Mouse (Mus musculus) limb, embryonic 15.5 days (tissue): ENCODE results near the gene Apbb2. TPM values are rescaled to one million over a fixed set of nuclear protein-coding genes. Genes with fewer than 3 reads are reported as not detected.
A peak's percentile ranks its signal among the peaks of the same experiment; 100 is the strongest.

ENCODE experiments used
- ATAC-seq: fragments of 200-750 bp; cut with Nextera tagmentation; 2 replicates; pipeline ENCODE4 v1.8.0; 2017; ENCODE audit warnings: low read depth, moderate TSS enrichment; ENCODE audit not compliant: insufficient number of reproducible peaks, low FRiP score, low TSS enrichment
- H3K27ac ChIP-seq: fragments of 300-500 bp; sonication (generic); 2 replicates; pipeline ENCODE4 v1.5.1; 2015; ENCODE audit warnings: moderate library complexity, mild to moderate bottlenecking, inconsistent platforms
- H3K27me3 ChIP-seq: fragments of 300-500 bp; sonication (generic); 2 replicates; pipeline ENCODE4 v1.6.1; 2015; ENCODE audit warnings: inconsistent platforms
- H3K36me3 ChIP-seq: fragments of 300-500 bp; sonication (generic); 2 replicates; pipeline ENCODE4 v1.6.1; 2015; ENCODE audit warnings: inconsistent platforms
- H3K4me1 ChIP-seq: fragments of 300-500 bp; sonication (generic); 2 replicates; pipeline ENCODE4 v1.6.1; 2015; ENCODE audit warnings: inconsistent platforms
- H3K4me2 ChIP-seq: fragments of 300-500 bp; sonication (generic); 2 replicates; pipeline ENCODE4 v1.6.1; 2015; ENCODE audit warnings: mild to moderate bottlenecking, inconsistent platforms
- H3K4me3 ChIP-seq: fragments of 300-500 bp; sonication (generic); 2 replicates; pipeline ENCODE4 v1.5.1; 2015; ENCODE audit warnings: mild to moderate bottlenecking, inconsistent platforms
- H3K9ac ChIP-seq: fragments of 300-500 bp; sonication (generic); 2 replicates; pipeline ENCODE4 v1.6.1; 2015; ENCODE audit warnings: inconsistent platforms
- H3K9me3 ChIP-seq: fragments of 300-500 bp; sonication (generic); 2 replicates; pipeline ENCODE4 v1.6.1; 2016; ENCODE audit warnings: inconsistent platforms
- WGBS: fragments of 180-500 bp; shearing (Covaris S2); methylation state at CpG from one replicate; pipeline ENCODE4 v1.1.7; 2015; 5-methylcytosine and 5-hydroxymethylcytosine counted together
- polyA plus RNA-seq: library from polyadenylated mRNA; unstranded; fragments of >200 nt; fragmentation: Nextera tagmentation; extraction: Ambion mirVana; gene quantifications from 2 replicates; pipeline ENCODE4 v1.2.1, GENCODE M21; 2015

Apbb2 gene
- polyA plus RNA-seq, 1 experiment from 2014 or later, result 43.2 TPM

DNA sequence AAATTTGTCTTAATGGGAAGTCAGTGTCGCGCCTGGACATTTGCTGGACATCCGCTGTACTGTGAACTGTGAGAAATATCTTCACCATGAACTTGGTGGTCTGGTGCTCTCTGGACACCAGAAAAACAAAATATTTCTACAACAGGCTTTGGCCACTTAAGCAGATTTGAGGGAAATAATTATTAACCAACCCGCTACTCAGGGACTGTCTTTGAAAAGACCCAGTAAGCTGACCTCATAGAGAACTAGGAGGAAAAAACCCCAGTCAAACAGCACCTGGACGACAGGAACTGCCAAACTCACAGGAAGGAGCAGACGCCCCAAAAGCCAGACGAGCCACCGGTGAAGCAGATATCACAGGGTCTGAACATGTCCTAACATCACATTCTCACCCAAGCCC is 18.2 kb downstream of the Apbb2 start:
- Histone ChIP-seq H3K9me3 (no peaks in the 10 kb centered on the region), H3K4me1 (peaks cover 31% of the 10 kb centered on the region), H3K9ac (no peak overlapping the region), H3K4me3 (no peak overlapping the region), H3K27ac (no peak overlapping the region), H3K4me2 (no peak overlapping the region), H3K36me3 (0 out of 2 replicates have a peak, but pooled peaks cover 3% of the 10 kb centered on the region), H3K27me3 (no peaks in the 10 kb centered on the region)
- no peak for ATAC-seq
- WGBS, result 75% methylated on average over 8 of the region's 8 CpGs

DNA sequence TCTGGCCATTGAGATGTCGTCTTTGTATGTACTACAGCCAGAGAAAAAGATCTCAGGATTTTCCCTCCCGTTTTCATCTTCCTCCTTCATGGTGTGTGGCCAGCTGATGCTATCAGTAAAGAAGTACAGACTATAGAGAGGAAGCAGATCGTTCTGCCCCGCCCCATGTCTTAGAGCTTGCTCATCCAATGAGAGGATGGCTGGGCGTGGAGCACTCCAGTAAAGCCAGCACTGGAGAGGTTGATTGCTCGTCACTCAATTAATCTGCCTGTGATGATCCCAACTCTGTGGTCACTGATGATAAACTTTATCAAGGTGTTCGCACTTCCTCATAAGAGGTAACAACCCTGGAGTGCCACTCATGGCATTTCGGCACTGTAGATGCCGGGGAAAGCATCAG is 18.7 kb downstream of the Apbb2 start:
- Histone ChIP-seq H3K4me3 (no peak overlapping the region), H3K4me2 (no peak overlapping the region), H3K36me3 (0 out of 2 replicates have a peak, but pooled peaks cover 3% of the 10 kb centered on the region), H3K9ac (no peak overlapping the region), H3K27me3 (no peaks in the 10 kb centered on the region), H3K9me3 (no peaks in the 10 kb centered on the region), H3K4me1 (peaks cover 27% of the 10 kb centered on the region), H3K27ac (no peak overlapping the region)
- no peak for ATAC-seq
- WGBS, result 82% methylated on average over 9 of the region's 9 CpGs

GRCm38 (mm10) chr5:66596296-66596695 is 22.3 kb downstream of the Apbb2 start:
- no peak overlapping the region for H3K4me2 ChIP-seq
- H3K27ac ChIP-seq, result no peak overlapping the region
- 0 out of 2 replicates have a peak, but pooled peaks cover 3% of the 10 kb centered on the region for H3K36me3 ChIP-seq
- H3K9me3 ChIP-seq, result no peaks in the 10 kb centered on the region
- WGBS, result 51% methylated on average over 3 of the region's 3 CpGs
- no peak overlapping the region for H3K4me3 ChIP-seq
- H3K27me3 ChIP-seq, result no peaks in the 10 kb centered on the region
- peaks cover 11% of the 10 kb centered on the region; the same call in 1 of the 2 replicates for H3K4me1 ChIP-seq
- H3K9ac ChIP-seq, result no peak overlapping the region
- no peak for ATAC-seq

DNA sequence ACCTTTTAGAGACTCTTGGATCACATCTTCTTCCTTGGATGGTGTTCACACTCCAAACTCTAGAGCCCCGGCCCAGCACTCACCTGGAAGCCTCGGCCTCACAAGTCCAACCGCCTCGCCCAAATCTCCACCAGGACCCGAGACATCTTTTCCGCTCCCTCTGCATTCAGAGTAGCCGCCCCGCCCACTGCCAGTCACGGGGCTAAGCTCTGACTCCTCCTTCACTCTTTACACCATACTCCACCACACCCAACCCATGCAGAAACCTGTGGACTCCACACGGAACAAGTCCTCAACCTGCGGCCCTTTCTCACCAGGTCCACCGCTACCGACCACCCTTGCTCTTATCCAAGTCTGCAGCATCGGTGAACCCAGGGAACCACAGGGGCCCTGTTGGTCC is 23.7 kb downstream of the Apbb2 start:
- H3K9me3 ChIP-seq, result no peaks in the 10 kb centered on the region
- H3K4me1 ChIP-seq, result peaks cover 11% of the 10 kb centered on the region; the same call in 1 of the 2 replicates
- H3K4me3 ChIP-seq, result no peak overlapping the region
- no peak overlapping the region for H3K9ac ChIP-seq
- H3K27me3 ChIP-seq, result no peaks in the 10 kb centered on the region
- H3K36me3 ChIP-seq, result 0 out of 2 replicates have a peak, but pooled peaks cover 3% of the 10 kb centered on the region
- H3K4me2 ChIP-seq, result no peak overlapping the region
- 87% methylated on average over 14 of the region's 14 CpGs for WGBS
- peak; percentile 40; the same call in 1 of the 2 replicates for ATAC-seq
- no peak overlapping the region for H3K27ac ChIP-seq

- H3K4me1 ChIP-seq, result peaks cover 20% of the 10 kb centered on the region
- WGBS, result 48% methylated on average over 6 of the region's 6 CpGs
- H3K9ac ChIP-seq, result no peak overlapping the region
- H3K27ac ChIP-seq, result no peak overlapping the region
- 0 out of 2 replicates have a peak, but pooled peaks cover 2% of the 10 kb centered on the region for H3K36me3 ChIP-seq
- H3K4me3 ChIP-seq, result no peak overlapping the region
- no peak overlapping the region for H3K4me2 ChIP-seq
- H3K27me3 ChIP-seq, result no peaks in the 10 kb centered on the region
- no peaks in the 10 kb centered on the region for H3K9me3 ChIP-seq
- ATAC-seq, result no peak
These were observed 32.3 kb downstream of the Apbb2 start for GRCm38 (mm10) chr5:66586236-66586745.

DNA sequence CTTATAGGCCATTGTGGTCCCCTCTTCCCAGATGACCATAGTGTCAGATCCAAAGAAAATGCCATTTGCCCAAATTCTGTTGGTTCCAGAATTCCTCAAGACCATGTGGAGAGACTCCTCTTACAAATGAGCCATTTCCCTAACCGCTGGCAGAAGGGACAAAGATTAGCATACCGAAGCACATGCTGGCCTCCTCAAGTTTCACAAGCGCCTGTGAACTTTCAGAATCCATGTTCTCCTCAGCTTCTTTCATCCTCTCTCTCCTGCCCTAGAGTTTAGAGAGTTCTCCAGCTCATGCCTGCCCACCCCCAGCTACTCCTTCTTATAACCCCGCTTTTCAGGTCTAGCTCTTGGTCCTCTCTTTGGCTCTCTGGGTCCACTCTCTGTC is 35.6 kb downstream of the Apbb2 start:
- Histone ChIP-seq H3K4me2 (no peak overlapping the region), H3K27ac (no peak overlapping the region; the same call in 1 of the 2 replicates), H3K27me3 (no peaks in the 10 kb centered on the region), H3K36me3 (no peaks in the 10 kb centered on the region), H3K4me1 (peaks cover 26% of the 10 kb centered on the region), H3K9me3 (no peaks in the 10 kb centered on the region), H3K4me3 (no peak overlapping the region), H3K9ac (no peak overlapping the region)
- no peak for ATAC-seq
- 36% methylated on average over 4 of the region's 4 CpGs for WGBS

- Histone ChIP-seq H3K4me1 (peaks cover 26% of the 10 kb centered on the region), H3K27me3 (no peaks in the 10 kb centered on the region), H3K4me2 (no peak overlapping the region), H3K27ac (no peak overlapping the region), H3K9me3 (no peaks in the 10 kb centered on the region), H3K9ac (no peak overlapping the region), H3K36me3 (no peaks in the 10 kb centered on the region), H3K4me3 (no peak overlapping the region)
- WGBS, result 61% methylated on average over 17 of the region's 17 CpGs
- no peak for ATAC-seq
These were observed 36.1 kb downstream of the Apbb2 start for GRCm38 (mm10) chr5:66582281-66583018.

- Histone ChIP-seq H3K27ac (no peak overlapping the region; the same call in 1 of the 2 replicates), H3K4me2 (no peak overlapping the region), H3K4me1 (peaks cover 22% of the 10 kb centered on the region), H3K9me3 (no peaks in the 10 kb centered on the region), H3K9ac (no peak overlapping the region), H3K4me3 (no peak overlapping the region), H3K27me3 (no peaks in the 10 kb centered on the region), H3K36me3 (no peaks in the 10 kb centered on the region)
- no peak for ATAC-seq
- 52% methylated on average over 4 of the region's 4 CpGs for WGBS
These were observed 39.5 kb downstream of the Apbb2 start for GRCm38 (mm10) chr5:66579066-66579465.

DNA sequence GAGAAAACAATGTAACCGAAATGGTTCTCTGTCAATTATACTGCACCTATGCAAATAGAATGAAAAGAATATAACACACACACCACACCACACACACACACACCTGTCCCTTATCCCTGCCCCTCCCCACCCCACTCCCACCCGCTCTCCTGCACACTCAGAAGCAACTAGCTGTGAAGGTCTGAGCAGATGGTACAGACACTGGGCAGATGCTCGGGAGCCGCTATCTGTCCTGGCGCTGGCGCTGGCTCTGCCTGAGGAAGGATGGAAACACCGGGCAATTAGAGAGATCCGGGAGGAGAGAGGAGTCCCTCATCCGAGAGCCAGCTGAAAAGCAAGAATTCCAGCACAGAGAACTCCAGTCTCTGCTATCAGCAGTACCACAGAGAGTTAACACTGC is 42.3 kb downstream of the Apbb2 start:
- H3K4me2 ChIP-seq, result no peak overlapping the region
- H3K27me3 ChIP-seq, result no peaks in the 10 kb centered on the region
- H3K4me3 ChIP-seq, result no peak overlapping the region
- no peaks in the 10 kb centered on the region for H3K36me3 ChIP-seq
- H3K9ac ChIP-seq, result no peak overlapping the region
- H3K4me1 ChIP-seq, result peaks cover 13% of the 10 kb centered on the region
- no peak overlapping the region for H3K27ac ChIP-seq
- no peak for ATAC-seq
- H3K9me3 ChIP-seq, result no peaks in the 10 kb centered on the region
- 67% methylated on average over 9 of the region's 9 CpGs for WGBS

- Histone ChIP-seq H3K9me3 (no peaks in the 10 kb centered on the region), H3K4me1 (peaks cover 13% of the 10 kb centered on the region), H3K4me2 (no peak overlapping the region), H3K36me3 (no peaks in the 10 kb centered on the region), H3K27me3 (no peaks in the 10 kb centered on the region), H3K4me3 (no peak overlapping the region), H3K27ac (no peak overlapping the region), H3K9ac (no peak overlapping the region)
- 76% methylated on average over 13 of the region's 13 CpGs for WGBS
- ATAC-seq, result no peak
These were observed 43.4 kb downstream of the Apbb2 start for GRCm38 (mm10) chr5:66575148-66575547.

DNA sequence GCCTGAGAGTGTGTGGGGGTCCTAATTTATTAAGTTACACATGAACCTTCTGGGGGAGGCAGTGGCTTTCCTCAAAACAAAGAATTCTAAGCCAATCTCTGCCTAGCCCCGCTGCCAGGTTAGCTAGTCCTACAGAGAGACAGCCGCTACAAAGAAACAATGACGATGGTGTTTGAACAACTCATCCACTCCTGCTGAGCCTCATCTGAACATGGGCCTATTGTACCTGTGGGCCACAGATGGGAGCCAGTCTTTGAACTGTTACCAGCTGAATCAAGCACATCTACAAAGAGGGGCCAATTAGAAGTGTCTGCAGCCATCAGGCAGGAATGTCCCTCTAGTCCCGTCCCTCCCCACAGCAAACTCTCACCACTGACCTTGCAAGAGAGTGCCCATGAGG is 45.3 kb downstream of the Apbb2 start:
- Histone ChIP-seq H3K27ac (no peak overlapping the region), H3K9ac (no peak overlapping the region), H3K9me3 (no peaks in the 10 kb centered on the region), H3K27me3 (no peaks in the 10 kb centered on the region), H3K36me3 (no peaks in the 10 kb centered on the region), H3K4me2 (no peak overlapping the region), H3K4me3 (no peak overlapping the region), H3K4me1 (peaks cover 16% of the 10 kb centered on the region; the same call in 1 of the 2 replicates)
- 65% methylated on average over 4 of the region's 4 CpGs for WGBS
- ATAC-seq, result no peak

GRCm38 (mm10) chr5:66572086-66572855 is 46.3 kb downstream of the Apbb2 start:
- no peak for ATAC-seq
- no peaks in the 10 kb centered on the region for H3K27me3 ChIP-seq
- H3K9ac ChIP-seq, result no peak overlapping the region
- no peaks in the 10 kb centered on the region for H3K36me3 ChIP-seq
- H3K27ac ChIP-seq, result no peak overlapping the region
- no peak overlapping the region for H3K4me2 ChIP-seq
- H3K9me3 ChIP-seq, result no peaks in the 10 kb centered on the region
- 67% methylated on average over 13 of the region's 13 CpGs for WGBS
- no peak overlapping the region for H3K4me3 ChIP-seq
- peaks cover 16% of the 10 kb centered on the region; the same call in 1 of the 2 replicates for H3K4me1 ChIP-seq
